Mouse (Mus musculus): ENCODE results near the gene Ctnnd2. TPM values are rescaled to one million over a fixed set of nuclear protein-coding genes. Genes with fewer than 3 reads are reported as not detected.
A peak's percentile ranks its signal among the peaks of the same experiment; 100 is the strongest.

The Ctnnd2 gene
- total RNA-seq, 2 experiments from 2014 or later = 2.9 to 3.1 TPM

- DNase-seq (ENCODE audit: low spot score in 2 of 2) = no peak
Observed at GRCm38 (mm10) chr15:30857277-30858176, 685.1 kb downstream of the Ctnnd2 start.

- DNase-seq (ENCODE audit: low spot score in 2 of 2) = no peak
Observed at GRCm38 (mm10) chr15:30867429-30867828, 695.0 kb downstream of the Ctnnd2 start.

- no peak for DNase-seq (ENCODE audit: low spot score in 2 of 2)
Observed at GRCm38 (mm10) chr15:30869673-30870512, 697.5 kb downstream of the Ctnnd2 start.

- no peak for DNase-seq (ENCODE audit: low spot score in 2 of 2)
Observed at GRCm38 (mm10) chr15:30875523-30875922, 703.1 kb downstream of the Ctnnd2 start.

- no peak for DNase-seq (ENCODE audit: low spot score in 2 of 2)
Observed at GRCm38 (mm10) chr15:30884692-30885334, 712.4 kb downstream of the Ctnnd2 start.

GRCm38 (mm10) chr15:30885410-30885809 is 713.0 kb downstream of the Ctnnd2 start:
- no peak for DNase-seq (ENCODE audit: low spot score in 2 of 2)

- DNase-seq (ENCODE audit: low spot score in 2 of 2) = no peak
Observed at GRCm38 (mm10) chr15:30887559-30887958, 715.2 kb downstream of the Ctnnd2 start.

- no peak for DNase-seq (ENCODE audit: low spot score in 2 of 2)
Observed at GRCm38 (mm10) chr15:30891986-30892385, 719.6 kb downstream of the Ctnnd2 start.

GRCm38 (mm10) chr15:30895063-30895462 is 722.7 kb downstream of the Ctnnd2 start:
- no peak for DNase-seq (ENCODE audit: low spot score in 2 of 2)

- no peak for DNase-seq (ENCODE audit: low spot score in 2 of 2)
Observed at GRCm38 (mm10) chr15:30897342-30897741, 724.9 kb downstream of the Ctnnd2 start.

GRCm38 (mm10) chr15:30908027-30908426 is 735.6 kb downstream of the Ctnnd2 start:
- DNase-seq (ENCODE audit: low spot score in 2 of 2) = no peak

GRCm38 (mm10) chr15:30913360-30913759 is 741.0 kb downstream of the Ctnnd2 start:
- no peak for DNase-seq (ENCODE audit: low spot score in 2 of 2)

GRCm38 (mm10) chr15:30925838-30926237 is 753.4 kb downstream of the Ctnnd2 start:
- DNase-seq (ENCODE audit: low spot score in 2 of 2) = no peak

GRCm38 (mm10) chr15:30927632-30928031 is 755.2 kb downstream of the Ctnnd2 start:
- DNase-seq (ENCODE audit: low spot score in 2 of 2) = peak; percentile 18 to 39

GRCm38 (mm10) chr15:30931906-30932305 is 759.5 kb downstream of the Ctnnd2 start:
- no peak for DNase-seq (ENCODE audit: low spot score in 2 of 2)

- no peak for DNase-seq (ENCODE audit: low spot score in 2 of 2)
Observed at GRCm38 (mm10) chr15:30945863-30946262, 773.5 kb downstream of the Ctnnd2 start.

GRCm38 (mm10) chr15:30958513-30958912 is 786.1 kb downstream of the Ctnnd2 start:
- DNase-seq (ENCODE audit: low spot score in 2 of 2) = no peak

- DNase-seq (ENCODE audit: low spot score in 2 of 2) = no peak
Observed at GRCm38 (mm10) chr15:30962421-30963160, 790.2 kb downstream of the Ctnnd2 start.

- no peak for DNase-seq (ENCODE audit: low spot score in 2 of 2)
Observed at GRCm38 (mm10) chr15:30964046-30964445, 791.7 kb downstream of the Ctnnd2 start.

- no peak for DNase-seq (ENCODE audit: low spot score in 2 of 2)
Observed at GRCm38 (mm10) chr15:30964865-30965679, 792.7 kb downstream of the Ctnnd2 start.

All from adrenal gland, adult 18-20 months (tissue).